Mouse (Mus musculus) left cerebral cortex, adult 11 months (tissue): ENCODE data around the gene Scgb2b19.
"Not testable (repeated sequence)": the region's sequence is repeated elsewhere in the genome, so short reads cannot be mapped to it uniquely, and the experiment has no call there.

Experiments
- DNase-seq: peaks from one replicate; pipeline ENCODE4 v3.0.0; 2022; ENCODE audit warnings: low spot score

The Scgb2b19 gene

DNA sequence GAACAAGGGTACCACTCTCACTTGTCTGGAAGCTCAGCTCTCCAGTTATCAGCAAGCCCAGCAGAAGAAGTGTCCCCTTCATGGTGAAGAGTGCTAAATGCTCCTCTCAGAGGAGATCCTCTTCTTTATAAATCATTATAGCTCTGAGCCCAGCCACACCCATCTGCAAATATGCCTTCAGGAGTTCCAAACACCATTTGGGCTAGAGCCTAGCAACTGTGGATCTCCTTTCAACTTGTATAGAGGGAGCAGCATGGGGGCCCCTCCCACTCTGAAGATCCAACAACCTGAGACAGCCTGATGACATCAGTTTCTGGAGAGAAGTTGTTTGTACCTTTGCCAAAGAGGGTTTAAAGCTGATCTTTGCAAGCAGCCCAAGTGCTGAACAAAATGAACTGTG, at the start of gene Scgb2b19:
Gene Scgb2b19 (minus strand): TSS at position 101 of the 400 bp plus-strand sequence.
- not testable (repeated sequence) for DNase-seq

GRCm38 (mm10) chr7:33286991-33287390, 6.9 kb upstream of the Scgb2b19 start, which contains the start of gene Scgb1b19:
Gene Scgb1b19, plus strand, starts transcription at chr7:33287291.
- not testable (repeated sequence) for DNase-seq
